Mouse (Mus musculus): Measurements from ENCODE around the gene Tmem63c. TPM values are rescaled to one million over a fixed set of nuclear protein-coding genes. Genes with fewer than 3 reads are reported as not detected.

Tmem63c gene
- polyA plus RNA-seq, 2 experiments from 2014 or later: 0.40 TPM; not detected in 1

GRCm38 (mm10) chr12:87137439-87138341 is 116.5 kb downstream of the Tmem63c start:
- no peak for ATAC-seq

GRCm38 (mm10) chr12:87138342-87138701 is 117.2 kb downstream of the Tmem63c start:
- ATAC-seq: no peak

- no peak for ATAC-seq
Observed at GRCm38 (mm10) chr12:87138768-87139167, 117.6 kb downstream of the Tmem63c start.

Other genes with a start within 250 kb of the Tmem63c start
- 10 to 100 TPM in 1 of 2 experiments, 1 to 10 TPM in 1; 8.6 to 13.6 TPM for gene Irf2bpl, start 136.5 kb upstream of the Tmem63c start, polyA plus RNA-seq (2017; shearing (Covaris generic))
- 10 to 100 TPM; 19.8 to 20.1 TPM for gene Cipc, start 74.3 kb upstream of the Tmem63c start, polyA plus RNA-seq (2017; shearing (Covaris generic))
- under 1 TPM in 1 of 2 experiments, not detected in 1; 0.60 TPM for gene Zdhhc22, start 30.9 kb upstream of the Tmem63c start, polyA plus RNA-seq (2017; shearing (Covaris generic))
- gene Ngb, start 81.2 kb downstream of the Tmem63c start, polyA plus RNA-seq (2017; shearing (Covaris generic)): under 1 TPM in 1 of 2 experiments, not detected in 1; 0.25 TPM
- gene Gstz1, start 125.8 kb downstream of the Tmem63c start, polyA plus RNA-seq (2017; shearing (Covaris generic)): 10 to 100 TPM; 15.3 to 15.7 TPM
- gene Pomt2, start 126.6 kb downstream of the Tmem63c start, polyA plus RNA-seq (2017; shearing (Covaris generic)): 1 to 10 TPM in 1 of 2 experiments, under 1 TPM in 1; 0.81 to 1.4 TPM
- gene Samd15, start 178.4 kb downstream of the Tmem63c start, polyA plus RNA-seq (2017; shearing (Covaris generic)): 1 to 10 TPM in 1 of 2 experiments, not detected in 1; 5.0 TPM
- 1 to 10 TPM; 3.3 to 3.9 TPM for gene Tmed8, start 179.1 kb downstream of the Tmem63c start, polyA plus RNA-seq (2017; shearing (Covaris generic))
- gene Noxred1, start 217.4 kb downstream of the Tmem63c start, polyA plus RNA-seq (2017; shearing (Covaris generic)): 1 to 10 TPM in 1 of 2 experiments, under 1 TPM in 1; 0.64 to 1.2 TPM
- gene Vipas39, start 244.9 kb downstream of the Tmem63c start, polyA plus RNA-seq (2017; shearing (Covaris generic)): 10 to 100 TPM; 33.6 to 34.7 TPM
- 100 to 1,000 TPM; 116 to 151 TPM for gene Ahsa1, start 245.1 kb downstream of the Tmem63c start, polyA plus RNA-seq (2017; shearing (Covaris generic))

All from activated CD4-positive, CD25-positive, alpha-beta regulatory T cell, adult 4 months (primary cell).